Mouse (Mus musculus) heart, adult 8-10 months (tissue): ENCODE data around the gene Knop1. TPM values are rescaled to one million over a fixed set of nuclear protein-coding genes. Genes with fewer than 3 reads are reported as not detected.

ENCODE experiments used
- DNase-seq: peaks from one replicate; pipeline ENCODE4 v3.0.0; 2022; ENCODE audit warnings: low spot score
- total RNA-seq, 4 experiments: library from RNA; stranded (reverse); gene quantifications; 2 replicates each; pipeline ENCODE4 v1.2.4; 2022

Knop1 gene
- total RNA-seq, 4 experiments from 2014 or later = 13.0 to 14.8 (median 14.0) TPM

DNA sequence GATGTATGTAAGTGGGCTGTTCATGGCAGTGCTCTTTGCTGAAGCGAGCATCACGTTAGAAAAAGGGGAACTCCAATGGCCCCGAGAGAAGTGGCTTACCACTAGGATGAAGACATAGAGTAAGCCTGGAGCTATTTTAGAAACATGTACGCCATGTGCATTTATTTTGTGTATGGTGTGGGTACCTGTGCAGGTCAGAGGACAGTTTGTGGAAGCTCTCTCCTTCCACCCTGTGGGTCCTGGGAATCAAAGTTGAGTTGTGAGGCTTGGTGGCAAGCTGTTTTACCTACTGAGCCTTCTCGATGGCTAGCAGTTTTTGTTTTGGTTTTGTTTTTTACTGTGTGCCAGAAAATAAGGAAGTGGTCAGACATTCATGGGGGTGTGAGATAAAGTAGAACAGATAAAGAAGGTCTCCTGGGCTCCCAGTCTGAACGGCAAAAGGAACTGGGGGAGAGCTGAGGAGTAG, 57.9 kb downstream of the Knop1 start:
- DNase-seq = no peak

DNA sequence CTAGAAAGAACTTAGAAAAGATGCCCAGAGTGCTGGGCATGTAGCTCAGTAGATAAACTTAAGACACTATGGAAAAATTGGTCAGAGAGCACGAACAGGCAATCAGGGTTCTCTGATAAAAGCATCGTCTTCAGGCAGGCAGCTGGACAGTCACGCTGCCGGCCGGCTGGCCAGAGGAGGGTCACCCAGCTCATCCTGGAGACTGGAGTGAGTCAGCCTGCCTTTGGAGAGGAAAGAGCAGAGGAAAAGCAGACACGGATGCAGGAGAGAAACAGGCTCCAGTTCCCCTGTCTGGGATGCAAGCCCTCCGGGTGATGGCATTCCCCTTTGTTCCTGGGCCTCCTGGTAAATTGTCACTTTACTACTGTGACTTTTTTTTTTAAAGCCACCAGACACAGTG, 58.5 kb downstream of the Knop1 start:
- DNase-seq = no peak

DNA sequence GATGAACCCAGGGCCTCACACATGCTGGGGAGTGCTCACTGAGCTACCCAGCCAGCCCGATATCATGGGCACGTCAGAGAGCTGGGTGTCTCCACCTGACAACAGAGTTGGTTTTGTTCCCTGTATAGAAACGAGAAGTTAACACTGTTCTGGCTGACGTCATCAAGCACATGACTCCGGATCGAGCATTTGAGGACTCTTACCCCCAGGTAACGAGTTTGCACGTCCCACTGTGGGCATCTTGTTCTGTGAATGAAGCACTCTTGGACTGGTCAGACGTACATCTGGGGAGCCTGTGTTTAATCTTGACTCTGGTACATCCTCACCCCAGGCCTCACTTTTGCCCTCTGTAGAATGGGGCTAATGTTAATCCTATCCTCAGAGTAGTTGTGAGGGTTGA, 59.2 kb downstream of the Knop1 start:
- DNase-seq = no peak

DNA sequence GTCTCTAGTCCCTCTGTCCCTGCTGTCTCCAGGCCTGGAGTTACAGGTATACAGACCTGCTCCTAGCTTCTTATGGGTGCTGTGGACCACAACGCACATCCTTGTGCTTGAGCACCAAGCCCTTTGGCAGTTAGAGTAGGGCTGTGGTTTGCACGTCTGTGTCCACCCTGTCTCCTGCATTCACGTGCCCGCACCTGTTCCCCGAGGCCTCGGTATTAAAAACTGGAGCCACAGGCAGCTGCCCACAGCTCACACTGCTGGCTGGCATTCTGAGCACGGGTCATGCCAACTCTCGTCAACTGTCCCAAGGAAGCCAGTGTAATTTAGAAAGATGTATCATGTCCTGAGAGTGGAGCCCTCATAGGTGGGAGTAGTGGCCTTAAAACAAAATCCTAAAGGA, 60.3 kb downstream of the Knop1 start:
- no peak for DNase-seq

DNA sequence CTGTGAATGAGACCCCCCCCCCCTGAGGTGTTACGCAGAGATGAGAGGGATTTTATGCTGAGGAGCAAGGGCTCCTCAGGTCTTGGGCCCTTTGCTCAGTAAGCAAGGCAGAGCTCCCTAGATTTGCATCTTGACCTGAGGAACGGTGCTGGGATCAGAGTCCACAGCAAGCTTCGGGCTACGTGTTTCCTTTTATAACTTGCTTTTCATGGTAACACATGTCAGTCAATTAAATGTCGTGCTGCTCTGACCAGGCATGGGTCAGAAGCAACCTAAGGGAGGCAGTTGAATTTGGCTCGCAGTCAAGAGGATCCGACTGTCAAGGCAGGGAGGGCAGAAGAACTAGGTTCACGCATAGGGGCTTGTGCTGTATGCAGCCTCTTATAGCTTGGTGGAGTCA, 62.2 kb downstream of the Knop1 start:
- no peak for DNase-seq

Other genes starting within 250 kb of the Knop1 start
- gene Gde1, start 150.5 kb downstream of the Knop1 start, total RNA-seq = 10 to 100 TPM; 26.4 to 33.6 (median 31.1) TPM
- gene Ccp110, start 143.7 kb downstream of the Knop1 start, total RNA-seq = 1 to 10 TPM; 1.2 to 1.9 (median 1.7) TPM
- 10 to 100 TPM; 22.0 to 27.0 (median 26.2) TPM for gene Vps35l, start 116.0 kb downstream of the Knop1 start, total RNA-seq
- gene Iqck, start 502 bp downstream of the Knop1 start, total RNA-seq = under 1 TPM; 0.32 to 0.72 (median 0.49) TPM
- 10 to 100 TPM in 2 of 4 experiments, 1 to 10 TPM in 2; 9.2 to 13.8 (median 11.6) TPM for gene Gprc5b, start 139.0 kb upstream of the Knop1 start, total RNA-seq